Mouse (Mus musculus) E14TG2a.4 (cell line): ENCODE measurements around the gene Slc40a1.

Source experiments
- CTCF ChIP-seq: conservative IDR thresholded peaks from 2 replicates; pipeline ENCODE4 v1.5.1; 2014; ENCODE audit warnings: low read length
- NANOG ChIP-seq: IDR thresholded peaks from 2 replicates; pipeline ENCODE4 v1.6.1; 2014; ENCODE audit warnings: borderline replicate concordance, low read length, mixed read lengths
- POU5F1 ChIP-seq: IDR thresholded peaks from 2 replicates; pipeline ENCODE4 v1.6.1; 2014; ENCODE audit warnings: low read length, borderline replicate concordance

GRCm38 (mm10) chr1:45898044-45898443 lies 28.3 kb downstream of the Slc40a1 start:
- TF ChIP-seq CTCF = no peak
- no peak for TF ChIP-seq POU5F1
- TF ChIP-seq NANOG = no peak
